Comparison of ENCODE assay signal across 11 mouse cellular contexts in genomic region chr11:17750345-17750744, GRCm38 (mm10).
DNase-seq lines count a peak whose midpoint lies in the region; ATAC-seq and TF ChIP-seq lines count a peak whose summit lies in the region.
"Had no signal": no experiment of that assay in that cellular context is flagged by ENCODE, and none has a peak within 500 bp of the region (broad histone marks: within the 10 kb centered on the region; RNA-seq: fewer than 3 reads in every experiment).

No protein-coding gene starts in this region.

- H3K4me2 ChIP-seq in lung, embryonic 15.5 days = no peak overlapping the region
- no peak overlapping the region for H3K4me2 ChIP-seq in embryonic facial prominence, embryonic 14.5 days (ENCODE audit: low read depth, low read length)
- no peak overlapping the region for H3K4me2 ChIP-seq in limb, embryonic 14.5 days (replicated peaks; ENCODE audit: low read depth, low read length, severe bottlenecking)
- no peak overlapping the region for H3K4me2 ChIP-seq in liver, embryonic 11.5 days
- H3K4me2 ChIP-seq: neural tube, embryonic 13.5 days had no signal

- H3K27ac ChIP-seq in lung, embryonic 15.5 days = peak overlapping the region; percentile 74
- H3K27ac ChIP-seq in embryonic facial prominence, embryonic 14.5 days (replicated peaks; ENCODE audit: low read depth, low read length) = 0 out of 2 replicates have a peak overlapping the region, but pooled peaks have one; percentile 8
- no peak overlapping the region for H3K27ac ChIP-seq in limb, embryonic 14.5 days (replicated peaks; ENCODE audit: low read depth, low read length)
- H3K27ac ChIP-seq in liver, embryonic 11.5 days (ENCODE audit: low read depth, low read length) = no peak overlapping the region
- H3K27ac ChIP-seq: layer of hippocampus, adult 2 months; liver, embryonic 14.5 days; neural tube, embryonic 13.5 days had no signal

- H3K9me3 ChIP-seq in lung, embryonic 15.5 days = no peaks in the 10 kb centered on the region
- H3K9me3 ChIP-seq in embryonic facial prominence, embryonic 14.5 days (ENCODE audit: control insufficient read depth, low read length) = no peaks in the 10 kb centered on the region
- H3K9me3 ChIP-seq in limb, embryonic 14.5 days (ENCODE audit: control insufficient read depth, low read length) = no peaks in the 10 kb centered on the region
- no peaks in the 10 kb centered on the region for H3K9me3 ChIP-seq in liver, embryonic 11.5 days (ENCODE audit: control insufficient read depth, low read length)
- H3K9me3 ChIP-seq: neural tube, embryonic 13.5 days had no signal

- no peak overlapping the region for H3K4me3 ChIP-seq in lung, embryonic 15.5 days
- no peak overlapping the region for H3K4me3 ChIP-seq in embryonic facial prominence, embryonic 14.5 days (ENCODE audit: low read depth, low read length)
- H3K4me3 ChIP-seq in limb, embryonic 14.5 days (replicated peaks; ENCODE audit: low read length) = no peak overlapping the region
- no peak overlapping the region for H3K4me3 ChIP-seq in liver, embryonic 11.5 days (ENCODE audit: low read depth, low read length)
- H3K4me3 ChIP-seq: layer of hippocampus, adult 2 months; neural tube, embryonic 13.5 days had no signal

- no peak for TF ChIP-seq POLR2A in limb, embryonic 14.5 days (IDR thresholded peaks at IDR 0.05; ENCODE audit: borderline replicate concordance, extremely low read depth, insufficient read depth, insufficient read length)

- H3K4me1 ChIP-seq in lung, embryonic 15.5 days = peaks cover 14% of the 10 kb centered on the region
- no peaks in the 10 kb centered on the region; the same call in 1 of the 2 replicates for H3K4me1 ChIP-seq in embryonic facial prominence, embryonic 14.5 days (ENCODE audit: control insufficient read depth, insufficient read depth, low read length)
- H3K4me1 ChIP-seq in limb, embryonic 14.5 days (ENCODE audit: control insufficient read depth, insufficient read depth, low read length) = no peaks in the 10 kb centered on the region
- H3K4me1 ChIP-seq in liver, embryonic 11.5 days (replicated peaks; ENCODE audit: control insufficient read depth, insufficient read depth, low read length) = no peaks in the 10 kb centered on the region
- H3K4me1 ChIP-seq: neural tube, embryonic 13.5 days had no signal

- H3K36me3 ChIP-seq in lung, embryonic 15.5 days = no peaks in the 10 kb centered on the region
- H3K36me3 ChIP-seq in embryonic facial prominence, embryonic 14.5 days (ENCODE audit: control insufficient read depth, insufficient read depth, low read length) = no peaks in the 10 kb centered on the region
- H3K36me3 ChIP-seq in limb, embryonic 14.5 days (ENCODE audit: control insufficient read depth, insufficient read depth, low read length) = no peaks in the 10 kb centered on the region
- H3K36me3 ChIP-seq in liver, embryonic 11.5 days (ENCODE audit: control insufficient read depth, insufficient read depth, low read length) = no peaks in the 10 kb centered on the region
- H3K36me3 ChIP-seq: neural tube, embryonic 13.5 days had no signal

- H3K9ac ChIP-seq in lung, embryonic 15.5 days = no peak overlapping the region
- H3K9ac ChIP-seq in embryonic facial prominence, embryonic 14.5 days (ENCODE audit: low read depth, low read length) = no peak overlapping the region
- no peak overlapping the region for H3K9ac ChIP-seq in limb, embryonic 14.5 days (ENCODE audit: low read depth, low read length, severe bottlenecking)
- H3K9ac ChIP-seq in liver, embryonic 11.5 days (ENCODE audit: low read depth, low read length) = no peak overlapping the region
- H3K9ac ChIP-seq: liver, embryonic 14.5 days; neural tube, embryonic 13.5 days had no signal

- WGBS in lung, embryonic 15.5 days = 9% methylated on average over 6 of the region's 6 CpGs
- WGBS in embryonic facial prominence, embryonic 14.5 days = 25% methylated on average over 6 of the region's 6 CpGs
- WGBS in limb, embryonic 14.5 days = 31% methylated on average over 6 of the region's 6 CpGs
- WGBS in liver, embryonic 11.5 days = 47% methylated on average over 6 of the region's 6 CpGs

- peak; percentile 93 for ATAC-seq in lung, embryonic 15.5 days (ENCODE audit: borderline replicate concordance, extremely low read depth, low FRiP score, low TSS enrichment)
- peak; percentile 88 for ATAC-seq in embryonic facial prominence, embryonic 14.5 days (ENCODE audit: low read depth)
- 0 out of 2 replicates have a peak, but pooled peaks have one; percentile 19 for ATAC-seq in limb, embryonic 14.5 days (ENCODE audit: low FRiP score, low read depth)
- ATAC-seq in liver, embryonic 11.5 days (replicated peaks; ENCODE audit: low FRiP score) = no peak

- H3K27me3 ChIP-seq in lung, embryonic 15.5 days = no peaks in the 10 kb centered on the region
- H3K27me3 ChIP-seq in embryonic facial prominence, embryonic 14.5 days (replicated peaks; ENCODE audit: control insufficient read depth, insufficient read depth, low read length) = no peaks in the 10 kb centered on the region
- no peaks in the 10 kb centered on the region for H3K27me3 ChIP-seq in limb, embryonic 14.5 days (ENCODE audit: control insufficient read depth, insufficient read depth, low read length)
- H3K27me3 ChIP-seq in liver, embryonic 11.5 days (replicated peaks; ENCODE audit: control insufficient read depth, insufficient read depth, low read length) = no peaks in the 10 kb centered on the region
- H3K27me3 ChIP-seq: neural tube, embryonic 13.5 days had no signal

- DNase-seq in lung, adult 18-20 months = no peak
- DNase-seq in embryonic facial prominence, embryonic 14.5 days (ENCODE audit: low spot score) = peak; percentile 88
- no peak for DNase-seq in limb, embryonic 14.5 days (ENCODE audit: low spot score)
- DNase-seq in retina, embryonic 14.5 days (ENCODE audit: low spot score) = peak; percentile 84
- no peak for DNase-seq in ovary, postnatal 14 days (ENCODE audit: low spot score)
- DNase-seq in liver, embryonic 11.5 days (ENCODE audit: low spot score) = no peak
- no peak for DNase-seq in left cerebral cortex, adult 9 months (ENCODE audit: low spot score in 2 of 2)

Comparison
In these comparisons a context has a peak if more than half of its experiments do, and no peak if none do; other contexts are left out.
1. H3K27ac ChIP-seq: peak in lung, embryonic 15.5 days (single experiment) and embryonic facial prominence, embryonic 14.5 days (single experiment); none in limb, embryonic 14.5 days (single experiment) and liver, embryonic 11.5 days (single experiment).
2. DNase-seq: peak in embryonic facial prominence, embryonic 14.5 days (single experiment) and retina, embryonic 14.5 days (single experiment); none in lung, adult 18-20 months (0 of 2), limb, embryonic 14.5 days (single experiment), ovary, postnatal 14 days (single experiment), liver, embryonic 11.5 days (single experiment) and left cerebral cortex, adult 9 months (0 of 2).